Mouse (Mus musculus) lung, postnatal 25 days (tissue): ENCODE measurements around the gene Tomm20.
"Not testable (repeated sequence)": the region's sequence is repeated elsewhere in the genome, so short reads cannot be mapped to it uniquely, and the experiment has no call there.

Experiments used
- DNase-seq: peaks from one replicate; pipeline ENCODE4 v3.0.0; 2022; ENCODE audit warnings: low spot score

Gene Tomm20

GRCm38 (mm10) chr8:126884202-126884926 is 61.3 kb downstream of the Tomm20 start:
- peak; percentile 84 for DNase-seq

- no peak for DNase-seq
These were observed 61.9 kb downstream of the Tomm20 start for GRCm38 (mm10) chr8:126883752-126884151.

GRCm38 (mm10) chr8:126882586-126882985 is 63.1 kb downstream of the Tomm20 start:
- not testable (repeated sequence) for DNase-seq

- DNase-seq, result no peak
These were observed 64.0 kb downstream of the Tomm20 start for GRCm38 (mm10) chr8:126881641-126882140.
